Mouse (Mus musculus): ENCODE data around the gene Rnf166. TPM values are rescaled to one million over a fixed set of nuclear protein-coding genes. Genes with fewer than 3 reads are reported as not detected.

The Rnf166 gene
- polyA plus RNA-seq, 1 experiment: 1.8 TPM

- Histone ChIP-seq H3K36me3 (ENCODE audit: control insufficient read depth) (peaks cover under 1% of the 10 kb centered on the region), H3K9me3 (ENCODE audit: control insufficient read depth, low read length) (peaks cover 7% of the 10 kb centered on the region; the same call in 1 of the 2 replicates), H3K4me3 (replicated peaks) (no peak overlapping the region), H3K4me1 (ENCODE audit: control insufficient read depth) (peaks cover 26% of the 10 kb centered on the region), H3K27me3 (ENCODE audit: control insufficient read depth) (peaks cover 72% of the 10 kb centered on the region)
- TF ChIP-seq GATA1 (IDR thresholded peaks at IDR 0.05; ENCODE audit: low read length) (no peak), TAL1 (IDR thresholded peaks at IDR 0.05; ENCODE audit: low read length) (no peak)
Measured at GRCm38 (mm10) chr8:122461473-122462148, 14.3 kb downstream of the Rnf166 start.

GRCm38 (mm10) chr8:122460524-122461472, 15.1 kb downstream of the Rnf166 start, which contains the start of gene Snai3:
Gene Snai3 (minus strand): TSS chr8:122460733.
- Histone ChIP-seq H3K4me1 (ENCODE audit: control insufficient read depth) (peaks cover 26% of the 10 kb centered on the region), H3K4me3 (replicated peaks) (peak within 1 kb of the TSS; percentile 17), H3K9me3 (ENCODE audit: control insufficient read depth, low read length) (peaks cover 7% of the 10 kb centered on the region; the same call in 1 of the 2 replicates), H3K27me3 (ENCODE audit: control insufficient read depth) (peaks cover 80% of the 10 kb centered on the region), H3K36me3 (ENCODE audit: control insufficient read depth) (no peaks in the 10 kb centered on the region; the same call in 1 of the 2 replicates)
- no peak for TF ChIP-seq GATA1 (IDR thresholded peaks at IDR 0.05; ENCODE audit: low read length)
- no peak for TF ChIP-seq TAL1 (IDR thresholded peaks at IDR 0.05; ENCODE audit: low read length)

- no peak overlapping the region for H3K4me3 ChIP-seq (replicated peaks)
- H3K27me3 ChIP-seq (ENCODE audit: control insufficient read depth): peaks cover 82% of the 10 kb centered on the region
- no peaks in the 10 kb centered on the region for H3K36me3 ChIP-seq (ENCODE audit: control insufficient read depth)
- peaks cover 7% of the 10 kb centered on the region; the same call in 1 of the 2 replicates for H3K9me3 ChIP-seq (ENCODE audit: control insufficient read depth, low read length)
- peaks cover 23% of the 10 kb centered on the region for H3K4me1 ChIP-seq (ENCODE audit: control insufficient read depth)
- TF ChIP-seq GATA1 (IDR thresholded peaks at IDR 0.05; ENCODE audit: low read length) (no peak), TAL1 (IDR thresholded peaks at IDR 0.05; ENCODE audit: low read length) (no peak)
Measured at GRCm38 (mm10) chr8:122459990-122460389, 15.9 kb downstream of the Rnf166 start.

- TF ChIP-seq GATA1 (IDR thresholded peaks at IDR 0.05; ENCODE audit: low read length) (no peak), TAL1 (IDR thresholded peaks at IDR 0.05; ENCODE audit: low read length) (no peak)
- Histone ChIP-seq H3K4me3 (replicated peaks) (no peak overlapping the region), H3K27me3 (ENCODE audit: control insufficient read depth) (peaks cover 82% of the 10 kb centered on the region), H3K4me1 (ENCODE audit: control insufficient read depth) (peaks cover 21% of the 10 kb centered on the region), H3K9me3 (ENCODE audit: control insufficient read depth, low read length) (peaks cover 7% of the 10 kb centered on the region; the same call in 1 of the 2 replicates), H3K36me3 (ENCODE audit: control insufficient read depth) (no peaks in the 10 kb centered on the region)
Measured at GRCm38 (mm10) chr8:122459218-122459900, 16.5 kb downstream of the Rnf166 start.

GRCm38 (mm10) chr8:122457171-122457570, 18.7 kb downstream of the Rnf166 start:
- peaks cover 62% of the 10 kb centered on the region for H3K27me3 ChIP-seq (ENCODE audit: control insufficient read depth)
- TF ChIP-seq GATA1 (IDR thresholded peaks at IDR 0.05; ENCODE audit: low read length): no peak
- no peak for TF ChIP-seq TAL1 (IDR thresholded peaks at IDR 0.05; ENCODE audit: low read length)
- H3K36me3 ChIP-seq (ENCODE audit: control insufficient read depth): no peaks in the 10 kb centered on the region
- peaks cover 11% of the 10 kb centered on the region for H3K4me1 ChIP-seq (ENCODE audit: control insufficient read depth)
- peaks cover 7% of the 10 kb centered on the region; the same call in 1 of the 2 replicates for H3K9me3 ChIP-seq (ENCODE audit: control insufficient read depth, low read length)
- no peak overlapping the region for H3K4me3 ChIP-seq (replicated peaks)

GRCm38 (mm10) chr8:122454409-122454808, 21.5 kb downstream of the Rnf166 start:
- Histone ChIP-seq H3K27me3 (ENCODE audit: control insufficient read depth) (peaks cover 34% of the 10 kb centered on the region), H3K36me3 (ENCODE audit: control insufficient read depth) (no peaks in the 10 kb centered on the region), H3K9me3 (ENCODE audit: control insufficient read depth, low read length) (no peaks in the 10 kb centered on the region), H3K4me3 (replicated peaks) (no peak overlapping the region), H3K4me1 (ENCODE audit: control insufficient read depth) (no peaks in the 10 kb centered on the region; the same call in 1 of the 2 replicates)
- TF ChIP-seq TAL1 (IDR thresholded peaks at IDR 0.05; ENCODE audit: low read length): no peak
- TF ChIP-seq GATA1 (IDR thresholded peaks at IDR 0.05; ENCODE audit: low read length): no peak

- Histone ChIP-seq H3K4me1 (ENCODE audit: control insufficient read depth) (no peaks in the 10 kb centered on the region; the same call in 1 of the 2 replicates), H3K4me3 (replicated peaks) (no peak overlapping the region), H3K27me3 (ENCODE audit: control insufficient read depth) (peaks cover 19% of the 10 kb centered on the region), H3K36me3 (ENCODE audit: control insufficient read depth) (no peaks in the 10 kb centered on the region), H3K9me3 (ENCODE audit: control insufficient read depth, low read length) (no peaks in the 10 kb centered on the region)
- TF ChIP-seq GATA1 (IDR thresholded peaks at IDR 0.05; ENCODE audit: low read length): no peak
- TF ChIP-seq TAL1 (IDR thresholded peaks at IDR 0.05; ENCODE audit: low read length): no peak
Measured at GRCm38 (mm10) chr8:122452154-122452553, 23.7 kb downstream of the Rnf166 start.

- H3K36me3 ChIP-seq (ENCODE audit: control insufficient read depth): no peaks in the 10 kb centered on the region
- TF ChIP-seq GATA1 (IDR thresholded peaks at IDR 0.05; ENCODE audit: low read length) (no peak), TAL1 (IDR thresholded peaks at IDR 0.05; ENCODE audit: low read length) (no peak)
- peaks cover 14% of the 10 kb centered on the region for H3K27me3 ChIP-seq (ENCODE audit: control insufficient read depth)
- H3K4me1 ChIP-seq (ENCODE audit: control insufficient read depth): no peaks in the 10 kb centered on the region; the same call in 1 of the 2 replicates
- H3K9me3 ChIP-seq (ENCODE audit: control insufficient read depth, low read length): no peaks in the 10 kb centered on the region
- H3K4me3 ChIP-seq (replicated peaks): no peak overlapping the region
Measured at GRCm38 (mm10) chr8:122451161-122451703, 24.6 kb downstream of the Rnf166 start.

All from erythroblast, embryonic 14.5 days (primary cell).